In the genomic region with DNA sequence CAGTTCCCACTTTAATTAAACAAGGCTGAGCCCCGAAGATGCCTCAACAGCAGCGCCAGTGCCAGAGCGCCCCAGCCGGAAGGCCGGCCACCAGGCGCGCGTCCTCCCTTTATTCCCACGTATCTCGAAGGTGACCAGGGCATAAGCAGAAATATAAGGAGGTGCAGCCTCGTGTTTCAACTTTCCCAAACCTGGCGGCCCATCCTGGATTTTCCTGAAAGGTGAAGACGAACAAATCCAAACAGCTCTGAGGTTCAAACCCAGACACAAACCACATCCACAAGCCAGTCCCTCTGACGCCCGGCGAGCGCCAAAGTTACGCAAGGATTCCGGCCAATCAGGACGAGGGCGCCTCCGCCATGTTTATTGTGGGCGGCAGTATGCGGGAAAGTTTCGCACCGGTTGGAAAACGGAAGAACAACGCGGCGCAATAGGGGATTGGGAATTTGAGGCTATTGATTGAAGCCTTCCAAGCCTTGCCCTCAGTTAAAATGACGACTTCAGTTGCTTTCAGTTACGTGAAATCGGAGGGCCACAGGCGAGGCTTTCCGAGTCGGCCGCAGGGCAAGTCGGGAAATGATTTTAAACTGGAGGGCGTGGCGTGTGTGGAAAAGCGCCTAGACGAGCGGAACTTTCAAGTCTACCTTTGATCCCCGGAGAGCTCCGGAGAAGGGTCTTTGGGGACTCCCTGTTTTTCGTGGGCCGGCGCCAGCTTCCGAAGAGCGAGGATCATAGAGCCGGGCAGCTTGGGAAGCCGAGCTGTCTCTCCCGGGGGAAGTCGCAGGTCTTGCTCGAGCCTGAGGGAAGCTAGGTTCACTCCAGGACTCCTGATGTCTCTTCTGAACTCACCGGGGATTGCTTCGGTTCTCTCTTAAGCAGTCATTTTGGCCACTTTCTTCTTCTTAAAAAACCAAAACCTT, we compare ENCODE assay signal across 8 mouse cellular contexts. TPM values are rescaled to one million over a fixed set of nuclear protein-coding genes. Genes with fewer than 3 reads are reported as not detected.
DNase-seq lines count a peak whose midpoint lies in the region; ATAC-seq lines count a peak whose summit lies in the region.

A gene (minus strand): TSS at position 307 of the 920 bp plus-strand sequence.
A gene (plus strand): TSS at position 362 of the 920 bp plus-strand sequence.

- ATAC-seq in inflammation-experienced regulatory T-cells, adult 6 months, result peak; percentile 87
- peak; percentile 94 for ATAC-seq in megakaryocyte-erythroid progenitor cell, adult 5-6 weeks (replicated peaks; ENCODE audit: low FRiP score, low TSS enrichment, poor library complexity, severe bottlenecking)

- peak; percentile 97 to 99 for DNase-seq in adrenal gland, adult (ENCODE audit: inconsistent age in 2 of 2, low spot score in 1 of 2)
- peak; percentile 99 for DNase-seq in embryo, embryonic 10.5 days (ENCODE audit: low spot score)
- peak; percentile 94 for DNase-seq in gastrocnemius, postnatal 14 days
- DNase-seq in left cerebral cortex, postnatal 10 days (ENCODE audit: extremely low spot score in 1 of 2, low spot score in 2 of 2), result peak; percentile 96 to 98
- DNase-seq in right cerebral cortex, postnatal 25 days, result peak; percentile 97
- peak; percentile 93 to 95 for DNase-seq in urinary bladder, postnatal 4 days (ENCODE audit: low spot score in 2 of 2)

- intact Hi-C loops in gastrocnemius, postnatal 14 days (cut with DNase I; ENCODE audit: low total_unique reads), result no loop called here
- intact Hi-C loops in left cerebral cortex, postnatal 10 days (cut with DNase I), result no loop called here

RNA-seq across cellular contexts. Expression of the first gene that starts in this region (rescaled TPM):
- 10 to 100 TPM in 1 of 2 experiments, 1 to 10 TPM in 1; 9.9 to 10.2 TPM for total RNA-seq in gastrocnemius, postnatal 14 days (2021)
- 10 to 100 TPM; 15.0 to 27.5 (median 16.3) TPM for polyA plus RNA-seq in inflammation-experienced regulatory T-cells, adult 6 months (2017; shearing (Covaris generic))
- 10 to 100 TPM; 23.3 to 27.8 TPM for total RNA-seq in left cerebral cortex, postnatal 10 days (2021)
- total RNA-seq in megakaryocyte-erythroid progenitor cell, adult 5-6 weeks (2014; fragmentation: Nextera tagmentation), result 35.8 and 58.5 TPM in 2 replicates
- total RNA-seq in megakaryocyte-erythroid progenitor cell, adult 5-6 weeks (2017), result 36.9 and 52.1 TPM in 2 replicates

RNA-seq across cellular contexts. Expression of the second gene that starts in this region (rescaled TPM):
- 1 to 10 TPM; 1.2 to 1.4 TPM for total RNA-seq in gastrocnemius, postnatal 14 days (2021)
- 10 to 100 TPM; 15.8 to 44.5 (median 19.1) TPM for polyA plus RNA-seq in inflammation-experienced regulatory T-cells, adult 6 months (2017; shearing (Covaris generic))
- 1 to 10 TPM; 2.1 to 2.3 TPM for total RNA-seq in left cerebral cortex, postnatal 10 days (2021)
- 25.2 and 28.3 TPM in 2 replicates for total RNA-seq in megakaryocyte-erythroid progenitor cell, adult 5-6 weeks (2014; fragmentation: Nextera tagmentation)
- total RNA-seq in megakaryocyte-erythroid progenitor cell, adult 5-6 weeks (2017), result 5.9 and 10.2 TPM in 2 replicates

Comparison
In these comparisons a context has a peak if more than half of its experiments do, and no peak if none do; other contexts are left out.
1. Peak in every context shown above with its lines: DNase-seq and ATAC-seq.